Mouse (Mus musculus): ENCODE measurements at regions not wholly inside any gene's neighbourhood (a gene's known extent, or its start where the extent isn't known, plus 50 kb on each side); places are given as distances from the start of the nearest gene placed in this dataset.

DNA sequence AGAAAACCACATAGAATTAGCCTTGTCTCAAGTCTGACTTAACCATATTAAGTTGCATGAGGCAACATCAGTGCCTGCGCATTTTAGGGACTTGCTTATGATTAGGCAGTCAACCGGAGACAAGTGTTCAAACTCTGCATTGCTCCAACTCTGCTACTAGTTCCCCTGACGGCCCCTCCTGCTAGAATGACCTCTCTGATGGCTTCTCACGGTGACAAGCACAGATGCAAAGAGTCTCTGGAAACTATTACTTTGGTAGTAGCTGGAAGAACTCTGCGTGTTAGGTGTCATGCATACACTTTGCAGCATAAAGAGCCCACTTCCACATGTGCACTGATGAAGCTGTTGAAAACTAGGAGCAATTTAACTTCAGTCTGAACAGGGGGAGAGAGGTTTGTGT lies 927.8 kb upstream of the Adgrl2 start:
- Histone ChIP-seq H3K4me3 (replicated peaks in 1 of 3; ENCODE audit: low read depth in 2 of 3, low read length in 2 of 3, poor library complexity in 1 of 3) (no peak overlapping the region), H3K36me3 (replicated peaks in 1 of 2; ENCODE audit: control insufficient read depth in 1 of 2, insufficient read depth in 1 of 2, low read length in 1 of 2) (no peaks in the 10 kb centered on the region), H3K9me3 (replicated peaks; ENCODE audit: low read length) (no peaks in the 10 kb centered on the region), H3K9ac (ENCODE audit: insufficient read depth, low read depth) (no peak overlapping the region), H3K4me2 (ENCODE audit: insufficient read depth, low read depth, poor library complexity, severe bottlenecking) (no peak overlapping the region), H3K27me3 (replicated peaks) (no peaks in the 10 kb centered on the region), H3K4me1 (ENCODE audit: control insufficient read depth in 1 of 2, insufficient read depth in 2 of 2) (no peaks in the 10 kb centered on the region), H3K27ac (ENCODE audit: insufficient read depth, low read depth) (no peak overlapping the region), H3K79me2 (replicated peaks; ENCODE audit: control insufficient read depth, extremely low read depth, insufficient read depth, poor library complexity, severe bottlenecking) (no peaks in the 10 kb centered on the region)
- no peak for TF ChIP-seq ELF1 (IDR thresholded peaks at IDR 0.05; ENCODE audit: low read depth, low read length)
- TF ChIP-seq ZKSCAN1 (IDR thresholded peaks at IDR 0.05; ENCODE audit: borderline replicate concordance, low read depth, low read length): no peak
- no peak for TF ChIP-seq TBP (conservative IDR thresholded peaks at IDR 0.05; ENCODE audit: low read depth, low read length)
- TF ChIP-seq MXI1 (IDR thresholded peaks at IDR 0.05; ENCODE audit: low read depth, low read length): no peak
- TF ChIP-seq TCF12 (IDR thresholded peaks at IDR 0.05; ENCODE audit: low read depth, low read length): no peak
- no peak for TF ChIP-seq HCFC1 (IDR thresholded peaks at IDR 0.05; ENCODE audit: low read depth, low read length)
- TF ChIP-seq JUND (conservative IDR thresholded peaks at IDR 0.05; ENCODE audit: low read depth, low read length): no peak
- no peak for TF ChIP-seq MYC (IDR thresholded peaks at IDR 0.05; ENCODE audit: low read depth, low read length)
- no peak for TF ChIP-seq ZNF384 (IDR thresholded peaks at IDR 0.05; ENCODE audit: low read depth, low read length)
- TF ChIP-seq JUN (IDR thresholded peaks at IDR 0.05; ENCODE audit: insufficient read depth, low read depth, low read length): no peak
- no peak for TF ChIP-seq MAX (IDR thresholded peaks at IDR 0.05; ENCODE audit: low read length)
- TF ChIP-seq RAD21 (IDR thresholded peaks at IDR 0.05; ENCODE audit: low read depth, low read length): no peak
- no peak for TF ChIP-seq USF2 (conservative IDR thresholded peaks at IDR 0.05; ENCODE audit: low read depth, low read length)
- TF ChIP-seq PAX5 (IDR thresholded peaks at IDR 0.05; ENCODE audit: low read length): no peak
- no peak for TF ChIP-seq GABPA (IDR thresholded peaks at IDR 0.05; ENCODE audit: insufficient replicate concordance, low read depth, low read length)
- TF ChIP-seq KAT2A (IDR thresholded peaks at IDR 0.05; ENCODE audit: insufficient replicate concordance, low read length): no peak
- no peak for TF ChIP-seq CHD2 (IDR thresholded peaks at IDR 0.05; ENCODE audit: low read length)
- no peak for DNase-seq (ENCODE audit: extremely low read depth)
- dilution Hi-C loops (cut with MboI; ENCODE audit: extremely low pct_ligation_motif_present, extremely low pct_unique_long_range_greater_than_20kb, low sequenced_read_pairs) (no loop called here), in situ Hi-C loops (cut with MboI; ENCODE audit: low pct_ligation_motif_present, low pct_unique_long_range_greater_than_20kb, low sequenced_read_pairs) (no loop called here)

- in situ Hi-C loops (cut with MboI; ENCODE audit: low pct_ligation_motif_present, low pct_unique_long_range_greater_than_20kb, low sequenced_read_pairs): no loop called here
These were observed 920.4 kb upstream of the Adgrl2 start for GRCm38 (mm10) chr3:149910721-149911120.

More at GRCm38 (mm10) chr3:149910721-149911120, 920.4 kb upstream of the Adgrl2 start:
- TF ChIP-seq RCOR1 (conservative IDR thresholded peaks at IDR 0.05; ENCODE audit: low read depth, low read length): no peak
- TF ChIP-seq BHLHE40 (IDR thresholded peaks at IDR 0.05; ENCODE audit: low read depth, low read length): no peak
- no peak for TF ChIP-seq USF2 (conservative IDR thresholded peaks at IDR 0.05; ENCODE audit: low read depth, low read length)
- no peak for TF ChIP-seq KAT2A (IDR thresholded peaks at IDR 0.05; ENCODE audit: insufficient replicate concordance, low read length)
- TF ChIP-seq ZKSCAN1 (IDR thresholded peaks at IDR 0.05; ENCODE audit: borderline replicate concordance, low read depth, low read length): no peak
- TF ChIP-seq JUN (IDR thresholded peaks at IDR 0.05; ENCODE audit: insufficient read depth, low read depth, low read length): no peak
- TF ChIP-seq NELFE (IDR thresholded peaks at IDR 0.05; ENCODE audit: low read depth, low read length): no peak
- no peak for TF ChIP-seq CHD1 (IDR thresholded peaks at IDR 0.05; ENCODE audit: low read depth, low read length)
- TF ChIP-seq MEF2A (IDR thresholded peaks at IDR 0.05; ENCODE audit: borderline replicate concordance, low read depth, low read length): no peak
- no peak for TF ChIP-seq ELF1 (IDR thresholded peaks at IDR 0.05; ENCODE audit: low read depth, low read length)
- TF ChIP-seq SIN3A (IDR thresholded peaks at IDR 0.05; ENCODE audit: low read length): no peak
- no peak for TF ChIP-seq ZNF384 (IDR thresholded peaks at IDR 0.05; ENCODE audit: low read depth, low read length)
- TF ChIP-seq ZMIZ1 (IDR thresholded peaks at IDR 0.05; ENCODE audit: low read depth, low read length): no peak
- Histone ChIP-seq H3K9me3 (replicated peaks; ENCODE audit: low read length) (no peaks in the 10 kb centered on the region), H3K9ac (ENCODE audit: insufficient read depth, low read depth) (no peak overlapping the region), H3K4me1 (ENCODE audit: control insufficient read depth in 1 of 2, insufficient read depth in 2 of 2) (peaks cover 0 to 4% of the 10 kb centered on the region in 2 experiments; a peak in 1 of 4 replicates), H3K4me2 (ENCODE audit: insufficient read depth, low read depth, poor library complexity, severe bottlenecking) (no peak overlapping the region), H3K27ac (ENCODE audit: insufficient read depth, low read depth) (no peak overlapping the region), H3K27me3 (replicated peaks) (no peaks in the 10 kb centered on the region), H3K36me3 (replicated peaks in 1 of 2; ENCODE audit: control insufficient read depth in 1 of 2, insufficient read depth in 1 of 2, low read length in 1 of 2) (no peaks in the 10 kb centered on the region), H3K79me2 (replicated peaks; ENCODE audit: control insufficient read depth, extremely low read depth, insufficient read depth, poor library complexity, severe bottlenecking) (no peaks in the 10 kb centered on the region), H3K4me3 (replicated peaks in 1 of 3; ENCODE audit: low read depth in 2 of 3, low read length in 2 of 3, poor library complexity in 1 of 3) (no peak overlapping the region)
- no peak for DNase-seq (ENCODE audit: extremely low read depth)
- dilution Hi-C loops (cut with MboI; ENCODE audit: extremely low pct_ligation_motif_present, extremely low pct_unique_long_range_greater_than_20kb, low sequenced_read_pairs): no loop called here
